Mouse (Mus musculus): Measurements from ENCODE around the gene Zfp169.

DNA sequence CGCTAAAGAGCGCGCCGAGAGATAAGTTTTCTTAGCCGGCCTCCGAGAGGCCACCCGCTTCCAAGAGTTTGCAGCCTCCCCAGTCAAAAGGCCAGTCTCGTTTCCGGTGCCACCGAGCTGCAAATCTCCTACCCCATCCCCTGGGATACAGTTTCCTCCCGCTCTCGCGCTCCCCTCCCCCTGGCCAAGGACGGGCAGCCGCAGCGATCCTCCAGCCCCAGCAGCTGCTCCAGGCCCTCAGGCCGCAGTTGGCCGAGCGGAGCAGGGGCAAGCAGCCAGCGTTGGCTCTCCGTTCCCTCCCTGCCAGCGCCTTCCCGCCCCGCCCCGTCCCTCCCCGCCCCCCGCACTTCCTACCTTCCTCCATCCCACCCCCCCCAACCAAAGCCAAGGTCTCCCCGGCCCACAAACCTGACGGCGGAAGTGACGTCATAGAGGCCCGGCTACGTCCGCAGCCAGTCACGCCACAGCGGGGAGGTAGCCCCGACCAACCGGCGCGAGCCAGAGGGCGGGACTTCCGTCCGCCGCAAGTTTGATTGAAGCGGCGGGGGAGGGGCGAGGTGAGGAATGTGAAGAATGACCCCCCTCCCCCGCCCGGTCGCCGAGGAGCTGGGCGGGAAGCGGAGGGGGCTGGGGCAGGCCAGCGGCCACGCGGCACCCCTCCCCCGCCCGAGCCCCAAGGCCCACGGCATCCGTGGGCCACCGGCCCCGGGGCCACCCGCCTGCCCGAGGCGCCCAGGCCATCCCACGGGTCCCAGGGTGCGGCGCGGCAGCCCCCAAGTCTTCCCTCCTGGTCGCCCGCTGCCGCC is 32.4 kb upstream of the Zfp169 start:
- TF ChIP-seq CTCF (IDR thresholded peaks at IDR 0.05 in 2 of 3, conservative IDR thresholded peaks at IDR 0.05 in 1 of 3; ENCODE audit: control insufficient read depth in 1 of 3, insufficient read depth in 1 of 3, low read depth in 2 of 3, low read length in 3 of 3, poor library complexity in 1 of 3, severe bottlenecking in 1 of 3) (no peak), GATA1 (IDR thresholded peaks at IDR 0.05; ENCODE audit: low read depth, low read length) (no peak), EP300 (IDR thresholded peaks at IDR 0.05; ENCODE audit: low read depth in 1 of 2, low read length in 2 of 2) (peak in 1 of 2 experiments; percentile 45; a peak in 2 of 4 replicates), POLR2A (IDR thresholded peaks at IDR 0.05; ENCODE audit: control insufficient read depth in 1 of 2, insufficient read depth in 1 of 2, low read depth in 1 of 2, low read length in 2 of 2, poor library complexity in 1 of 2) (peak in 1 of 2 experiments; percentile 31; a peak in 2 of 4 replicates)
